Mouse (Mus musculus): ENCODE results near the gene Sh2b2.
A peak's percentile ranks its signal among the peaks of the same experiment; 100 is the strongest.

Sh2b2 gene

DNA sequence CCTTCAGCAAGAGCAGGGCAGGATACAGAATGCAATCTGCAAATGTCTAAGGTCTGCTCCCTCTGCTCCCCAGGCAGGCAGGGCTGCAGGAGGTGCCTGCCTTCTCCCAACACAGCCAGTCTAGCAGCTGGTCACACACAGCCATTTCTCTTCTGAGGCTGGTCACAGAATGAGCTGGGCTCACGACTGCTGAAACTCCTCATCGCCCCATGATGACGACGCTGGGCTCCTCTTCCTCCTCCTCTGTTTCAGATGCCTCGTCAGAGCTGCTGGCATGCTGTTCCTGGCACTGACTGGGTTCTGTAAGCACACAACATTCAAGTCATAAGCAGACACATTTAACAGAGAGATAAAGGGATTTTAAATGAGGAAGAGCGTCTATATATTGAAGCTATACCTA, 65.2 kb downstream of the Sh2b2 start:
- no peak for DNase-seq (ENCODE audit: low spot score)

DNA sequence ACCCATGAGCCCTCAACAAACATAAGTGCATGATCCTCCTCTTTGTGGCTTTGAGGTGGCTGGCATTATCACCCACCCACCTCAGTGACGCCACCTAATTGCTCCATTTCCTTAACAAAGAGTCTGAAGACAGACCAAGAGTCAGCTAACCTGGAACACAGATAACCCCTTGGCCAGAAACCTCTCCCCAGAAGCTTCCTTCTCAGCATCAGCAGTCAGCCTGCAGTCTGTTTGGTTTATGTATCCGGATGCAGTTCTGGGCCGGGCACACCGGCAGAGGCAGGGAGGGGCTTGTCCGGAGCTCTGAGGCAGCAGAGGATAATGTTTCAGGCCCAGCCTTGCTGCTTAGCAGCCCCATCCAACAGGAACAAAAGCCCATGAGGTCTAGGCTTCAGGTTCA, 66.8 kb downstream of the Sh2b2 start:
- no peak for DNase-seq (ENCODE audit: low spot score)

DNA sequence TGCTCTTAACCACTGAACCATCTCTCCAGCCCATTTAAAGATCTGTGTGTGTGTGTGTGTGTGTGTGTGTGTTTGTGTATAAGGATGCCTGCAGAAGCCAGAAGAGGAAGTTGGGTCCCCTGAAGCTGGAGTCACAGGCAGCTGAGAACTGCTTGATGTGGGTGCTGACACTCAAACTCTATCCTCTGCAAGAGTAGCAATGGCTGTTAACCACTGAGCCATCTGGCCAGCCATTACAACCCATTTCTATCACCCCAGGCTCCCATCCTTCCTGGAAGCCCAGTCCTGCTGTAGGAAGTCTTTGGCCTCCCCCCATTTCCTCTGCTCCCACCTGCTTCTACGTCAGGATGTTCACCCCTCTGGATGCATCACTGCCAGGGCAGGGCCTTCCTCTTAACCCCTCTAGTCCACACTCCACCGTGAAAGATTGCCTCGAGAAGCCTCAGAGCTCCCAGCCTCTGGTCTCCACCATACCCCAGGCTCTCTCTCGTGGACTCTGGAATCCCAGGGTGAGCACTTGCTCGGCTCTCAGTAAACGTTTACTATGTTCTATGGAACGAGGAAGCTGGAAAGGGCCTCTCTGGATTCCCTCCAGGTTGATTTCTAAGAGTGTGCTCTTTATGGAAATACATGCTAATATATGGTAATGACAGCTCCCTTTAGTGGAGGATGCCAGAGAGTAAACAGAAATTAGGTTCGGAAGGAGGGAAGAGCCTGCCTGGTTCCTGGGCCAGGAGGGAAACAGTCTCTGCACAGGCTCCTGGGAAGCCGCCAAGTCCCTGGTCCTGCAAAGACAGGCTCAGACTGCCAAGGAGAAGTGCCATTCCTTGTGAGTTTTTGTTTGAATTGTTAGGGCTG, 72.5 kb downstream of the Sh2b2 start:
- DNase-seq (ENCODE audit: low spot score), result no peak

DNA sequence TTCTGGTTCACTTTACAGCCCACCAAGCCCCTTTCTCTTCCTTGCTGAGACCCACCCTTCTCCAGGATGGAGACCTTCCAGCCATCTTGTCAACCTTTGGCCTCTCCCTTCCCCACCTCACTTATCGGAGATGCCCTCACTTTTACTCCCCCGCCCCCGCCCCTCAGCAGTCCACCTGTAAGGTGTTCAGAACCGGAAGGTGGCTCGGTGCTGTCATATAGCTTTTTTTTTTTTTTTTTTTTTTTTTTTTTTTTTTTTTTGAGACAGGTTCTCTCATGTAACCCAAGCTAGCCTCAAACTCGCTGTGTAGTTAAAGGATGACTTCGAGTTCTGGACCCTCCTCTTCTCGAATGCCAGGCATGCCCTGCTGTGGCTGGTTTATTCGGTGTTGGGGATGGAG, 73.4 kb downstream of the Sh2b2 start:
- DNase-seq (ENCODE audit: low spot score), result no peak

DNA sequence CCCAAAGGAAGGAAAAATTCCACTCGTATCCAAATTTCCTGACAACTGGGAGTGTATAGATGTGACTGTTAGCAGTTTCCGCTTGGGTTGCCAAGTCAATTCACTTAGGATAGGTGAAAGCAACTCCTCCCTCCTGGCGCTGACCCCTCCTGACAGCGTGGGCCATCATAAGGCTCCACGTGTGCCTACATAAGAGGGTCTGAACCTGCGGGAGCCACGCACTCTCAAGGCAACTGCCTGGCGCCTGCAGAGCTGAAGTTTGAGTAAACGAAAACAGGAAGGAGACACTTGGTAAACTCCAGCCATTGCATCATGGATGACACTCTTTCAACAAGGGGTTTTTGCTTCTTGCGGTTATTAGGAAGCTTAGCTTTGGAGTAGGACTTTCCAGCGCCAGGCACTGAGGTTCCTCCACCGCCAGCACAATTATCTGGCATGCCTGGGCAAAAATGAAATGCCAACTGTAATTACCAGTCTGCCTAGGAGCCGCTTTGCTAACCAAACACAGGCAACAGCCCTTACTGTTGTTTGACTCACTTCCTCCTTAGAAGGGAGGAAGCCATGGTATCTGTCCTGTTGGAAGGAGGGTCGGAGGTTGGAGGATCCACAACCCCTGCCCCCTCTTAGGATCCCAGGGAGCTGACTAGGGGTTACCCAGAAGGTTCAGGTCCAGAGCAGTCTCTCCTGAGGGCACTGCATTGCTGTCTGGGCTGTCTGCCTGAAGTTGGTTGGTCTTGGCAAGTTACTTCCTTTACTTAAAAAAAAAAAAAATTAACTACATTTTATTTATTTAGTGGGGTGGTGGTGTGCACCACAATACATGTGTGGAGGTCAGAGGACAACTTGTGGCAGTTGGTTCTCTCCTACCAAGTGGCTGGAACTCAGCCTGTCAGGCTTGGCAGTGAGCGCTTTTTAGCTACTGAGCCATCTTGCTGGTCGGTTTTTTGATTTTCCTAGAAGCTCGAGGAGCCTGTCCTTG, 74.7 kb downstream of the Sh2b2 start:
- DNase-seq (ENCODE audit: low spot score), result no peak

DNA sequence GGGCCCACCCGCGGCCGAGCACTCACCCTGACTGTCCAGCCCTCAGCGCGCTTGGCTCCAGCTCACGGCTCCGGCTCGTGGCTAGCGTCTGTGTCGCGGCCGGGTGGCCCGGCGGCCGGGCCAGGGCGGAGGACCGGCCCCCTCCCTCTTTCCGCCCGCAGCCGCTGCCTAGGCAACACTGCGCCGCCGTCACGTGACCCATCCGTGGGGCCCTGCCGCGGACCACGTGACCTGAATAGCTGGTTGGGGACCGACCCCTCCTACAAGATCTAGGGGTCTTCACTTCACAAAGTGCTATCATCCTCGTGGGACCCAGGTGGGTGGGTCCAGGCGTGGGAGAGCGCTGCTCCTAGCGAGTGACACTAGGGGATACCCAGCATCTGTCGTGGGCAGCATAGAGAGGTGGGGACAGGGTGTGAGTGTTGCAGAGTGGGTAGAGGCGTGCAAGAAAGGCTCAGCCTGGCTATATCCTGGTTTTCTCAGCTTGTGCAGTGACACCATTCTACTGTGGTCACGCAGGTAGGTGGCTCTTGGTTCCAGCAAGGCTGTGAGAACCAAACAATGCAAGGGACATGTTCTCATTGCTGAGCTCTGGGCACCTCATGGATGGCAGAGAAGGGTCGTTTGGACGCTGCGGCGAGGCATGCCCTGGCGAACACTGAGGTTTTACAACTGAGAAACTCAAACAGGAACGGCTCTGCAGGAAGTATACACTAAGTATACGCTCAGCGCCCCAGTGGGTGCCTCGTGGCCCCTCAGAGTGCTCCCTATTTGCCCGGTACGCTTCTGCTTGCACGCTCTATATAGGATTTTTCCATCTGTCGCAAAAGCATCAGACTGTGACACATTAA, 75.6 kb downstream of the Sh2b2 start, which contains the start of gene Orai2:
TSS of gene Orai2 (minus strand) at position 202 of the 851 bp plus-strand sequence.
- peak; percentile 74 for DNase-seq (ENCODE audit: low spot score)

DNA sequence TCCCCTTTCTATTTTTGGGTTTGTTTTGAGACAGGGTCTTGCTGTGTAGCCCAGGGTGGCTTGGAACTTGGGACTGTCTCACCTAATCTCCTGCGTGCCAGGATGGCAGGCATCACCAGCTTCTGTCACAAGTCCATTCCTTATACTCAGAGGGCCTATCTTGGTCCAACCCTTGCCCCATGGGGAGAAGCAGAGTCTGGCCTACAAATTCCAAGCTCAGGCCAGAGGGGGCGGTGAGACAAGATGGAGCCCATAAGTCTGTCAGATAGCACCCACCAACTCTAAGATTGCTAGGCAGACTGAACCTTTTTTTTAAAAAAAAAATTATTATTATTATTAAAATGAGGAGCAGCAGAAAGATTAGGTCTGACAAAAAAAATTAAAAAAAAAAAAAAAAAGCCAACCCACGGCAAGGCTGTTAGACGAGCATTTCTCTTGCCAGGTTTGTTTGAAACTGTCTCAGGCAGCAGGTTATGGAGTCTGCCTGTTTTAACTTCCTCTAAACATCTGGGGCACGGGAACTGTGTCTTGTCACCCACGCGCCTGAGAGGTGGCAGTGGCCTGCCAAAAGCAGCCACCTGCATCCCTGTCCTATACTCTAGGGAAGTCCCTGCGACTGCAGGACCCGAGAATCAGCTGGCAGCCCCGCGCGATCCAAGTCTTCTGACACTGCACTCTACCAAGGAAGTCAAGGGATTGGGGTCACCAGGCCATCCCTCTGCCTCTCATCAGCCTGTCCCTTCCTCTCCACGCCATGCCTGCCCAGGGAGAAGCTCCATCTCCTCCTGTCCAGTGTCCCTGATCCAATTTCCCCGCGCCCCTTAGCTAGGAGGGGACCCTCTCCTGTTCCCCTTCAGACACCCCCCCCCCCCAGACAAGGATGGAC, 76.5 kb downstream of the Sh2b2 start:
- no peak for DNase-seq (ENCODE audit: low spot score)

Measured in yolk sac, embryonic 10.5 days (tissue).